Mouse (Mus musculus) frontal cortex, postnatal 10 days (tissue): ENCODE data around the gene Wap.

Experiments used
- DNase-seq, 2 experiments: peaks; one replicate each; pipeline ENCODE4 v3.0.0; 2022; ENCODE audit warnings: low spot score in 2 of 2, mixed read lengths in 1 of 2

The Wap gene

DNA sequence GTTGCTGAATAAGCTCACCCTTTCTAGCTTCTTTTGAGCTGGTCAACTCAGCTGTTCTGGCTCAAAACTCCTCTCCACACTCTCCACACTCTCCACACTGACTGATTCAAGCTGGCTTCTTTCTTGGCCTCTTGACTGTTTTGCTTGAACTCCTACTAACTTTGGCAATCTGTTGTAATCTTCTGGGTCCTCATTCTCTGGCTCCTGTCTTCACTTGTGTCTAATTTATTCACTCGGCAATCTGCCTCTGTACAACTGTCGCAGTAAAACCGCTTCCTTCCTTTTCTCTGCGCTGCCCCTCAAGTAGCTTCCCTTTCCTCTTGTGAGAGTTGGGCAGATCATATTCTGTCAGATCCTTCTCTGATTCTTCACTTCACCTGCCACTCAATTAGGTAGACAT, 10.7 kb downstream of the Wap start:
- DNase-seq, result no peak

DNA sequence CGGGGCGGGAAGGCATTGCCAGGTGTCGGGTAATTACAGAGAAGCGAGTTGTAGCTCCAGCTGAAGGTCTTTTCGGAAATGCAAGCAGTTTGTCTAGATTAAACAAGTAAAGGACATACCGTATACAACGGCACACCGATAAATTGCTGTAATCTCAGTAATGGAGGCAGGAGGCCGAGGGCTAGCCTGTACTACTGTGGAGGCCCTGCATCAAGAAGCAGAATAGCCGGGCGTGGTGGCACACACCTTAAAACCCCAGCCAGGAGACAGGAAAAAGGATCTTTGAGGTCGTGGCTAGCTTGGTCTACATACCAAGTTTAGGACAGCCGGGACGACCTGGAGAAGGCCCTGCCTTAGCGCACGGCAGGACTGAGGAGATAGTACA, 12.1 kb downstream of the Wap start:
- no peak for DNase-seq

DNA sequence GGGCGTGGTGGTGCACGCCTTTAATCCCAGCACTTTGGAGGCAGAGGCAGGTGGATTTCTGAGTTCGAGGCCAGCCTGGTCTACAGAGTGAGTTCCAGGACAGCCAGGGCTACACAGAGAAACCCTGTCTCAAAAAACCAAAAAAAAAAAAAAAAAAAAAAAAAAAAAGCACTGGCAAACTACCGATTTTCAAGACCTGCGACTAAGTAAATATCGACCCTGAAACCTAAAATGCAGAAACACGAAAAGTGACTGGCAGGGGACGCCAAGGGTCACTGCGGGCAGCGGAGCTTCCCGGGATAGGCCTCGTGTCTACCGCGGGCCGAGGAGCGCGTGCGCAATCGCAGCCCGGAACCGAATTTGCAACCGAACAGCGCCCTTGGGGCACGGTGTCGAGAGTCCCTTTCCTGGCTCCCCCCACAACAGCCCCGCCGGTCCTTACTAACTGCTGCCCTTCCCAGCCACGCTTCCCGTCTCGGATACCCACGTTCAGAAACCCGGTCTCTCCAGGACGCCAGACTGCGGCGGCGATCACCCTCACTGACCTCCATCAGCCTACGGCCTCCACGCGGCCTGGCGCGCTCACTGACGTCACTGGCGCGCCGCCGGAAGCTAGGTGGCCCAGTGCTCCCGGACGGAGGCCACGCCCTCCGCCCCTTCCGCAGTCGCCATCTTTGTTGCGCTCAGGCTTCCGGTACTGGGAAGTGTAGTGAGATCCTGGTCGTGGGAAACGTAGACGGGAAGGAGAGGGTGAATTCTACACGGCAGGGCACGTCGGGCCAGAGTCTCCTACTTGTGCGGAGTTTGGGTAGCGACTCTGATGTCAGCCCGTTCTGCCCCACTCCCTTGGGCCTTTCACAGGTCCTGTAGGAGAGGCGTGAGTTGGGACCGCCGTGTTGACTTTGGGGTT, 12.7 kb downstream of the Wap start, which contains the start of gene Tbrg4:
Gene Tbrg4, minus strand, starts transcription at position 590 of the 910 bp plus-strand sequence.
- peak; percentile 90 for DNase-seq

DNA sequence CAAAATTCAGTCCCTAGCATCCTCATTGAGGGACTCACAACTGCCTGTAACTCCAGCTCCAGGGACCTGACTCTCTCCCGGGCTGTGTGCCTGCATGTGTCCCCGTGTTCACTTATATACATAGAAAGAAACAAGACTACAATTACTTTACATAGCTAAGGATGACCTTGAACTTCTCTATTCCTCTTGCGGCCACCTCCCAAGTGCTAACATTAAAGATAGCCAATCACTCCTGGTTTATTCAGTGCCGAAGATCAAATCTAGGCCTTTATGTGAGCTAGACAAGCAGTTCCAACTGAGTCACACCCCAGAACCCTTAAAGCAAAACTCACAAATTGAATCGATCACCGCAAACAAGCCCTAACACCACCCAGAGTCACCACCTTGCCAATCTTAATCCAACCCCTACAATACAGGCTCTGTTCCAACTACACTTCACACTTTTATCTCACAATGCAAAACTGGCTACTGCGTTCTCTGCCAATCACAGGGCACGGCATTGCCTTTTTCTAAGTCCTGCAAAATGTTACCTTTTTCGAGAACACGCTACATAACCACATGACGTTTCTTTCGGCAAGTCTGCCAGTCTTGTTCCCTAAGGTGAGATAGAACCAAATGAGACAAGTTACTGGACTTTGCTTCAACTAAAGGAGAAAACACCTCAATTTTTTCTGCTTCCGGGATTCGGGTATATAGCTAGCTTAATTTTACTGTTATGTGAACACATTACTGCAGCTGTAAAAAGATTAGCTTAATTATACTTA, 13.6 kb downstream of the Wap start:
- DNase-seq, result no peak

- no peak for DNase-seq
These were observed 14.7 kb downstream of the Wap start for GRCm38 (mm10) chr11:6623704-6624103.

GRCm38 (mm10) chr11:6615250-6616205, 22.9 kb downstream of the Wap start:
- DNase-seq, result no peak

DNA sequence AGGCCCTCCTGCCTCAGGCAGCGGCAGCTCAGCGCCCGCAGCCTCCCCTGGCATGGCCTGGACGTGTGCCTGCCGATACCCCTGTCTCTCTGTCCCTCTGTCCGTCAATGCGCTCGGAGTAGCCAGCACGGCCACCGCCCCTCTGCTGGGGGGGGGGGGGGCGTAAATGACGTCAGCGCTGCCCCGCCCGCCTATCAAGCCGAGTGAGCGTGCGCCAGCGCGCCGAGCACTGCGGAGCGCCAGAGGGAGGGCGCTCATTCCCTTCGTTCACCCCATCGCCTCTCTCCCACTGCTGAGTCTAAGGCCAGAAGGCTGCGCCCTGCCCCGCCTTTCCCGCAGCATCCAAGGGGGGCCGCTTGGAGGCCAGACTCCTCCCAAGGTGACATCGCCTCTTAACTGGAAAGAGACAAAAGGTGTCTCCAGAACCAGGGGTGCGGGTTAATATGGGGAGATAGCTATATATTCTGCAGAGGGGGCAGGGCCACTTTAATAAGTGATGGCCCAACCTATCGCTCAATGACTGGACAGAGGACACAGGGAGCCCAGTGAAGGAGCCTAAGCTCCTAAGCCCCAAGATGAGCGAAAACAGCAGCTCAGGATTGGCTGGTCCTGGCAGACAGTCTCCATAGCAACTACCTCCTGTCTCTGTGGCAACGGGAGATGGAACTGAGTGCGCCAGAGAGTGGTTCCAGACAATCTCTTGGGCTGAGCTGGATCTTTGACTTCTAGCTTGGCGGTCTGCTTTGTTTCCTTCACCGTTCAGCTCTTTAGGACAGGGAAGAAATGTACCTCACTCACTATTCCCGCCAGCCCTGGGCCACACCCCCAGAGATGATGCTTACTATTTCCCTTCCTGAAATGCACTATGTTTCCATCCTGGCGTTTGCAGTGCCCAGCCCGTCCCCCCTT, 32.7 kb downstream of the Wap start, which contains the start of gene Nacad:
Gene Nacad, minus strand, starts transcription at position 563 of the 909 bp plus-strand sequence.
- peak; percentile 76 to 79 for DNase-seq

DNA sequence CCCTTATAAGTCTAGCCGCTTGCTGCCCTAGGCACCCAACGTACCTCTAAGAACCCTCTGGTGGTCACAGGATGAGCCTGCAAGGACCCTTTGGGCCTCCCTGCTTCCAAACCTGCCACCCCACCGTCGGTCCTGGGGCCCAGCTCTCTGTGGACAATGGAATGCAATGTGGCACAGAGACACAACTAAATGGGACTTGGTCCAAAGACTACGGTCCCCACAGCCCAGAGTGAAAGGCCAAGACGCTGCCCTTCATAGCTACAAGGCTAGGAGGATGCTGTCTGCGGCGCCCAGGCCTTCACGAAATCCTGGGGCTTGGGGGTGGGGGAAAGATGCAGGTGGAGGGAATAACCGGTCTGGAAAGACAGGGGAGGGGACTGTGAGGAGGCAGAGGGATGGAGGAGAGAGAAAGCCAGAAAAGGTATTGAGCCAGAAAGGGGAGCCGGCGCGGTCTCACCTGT, 33.4 kb downstream of the Wap start:
- no peak for DNase-seq

DNA sequence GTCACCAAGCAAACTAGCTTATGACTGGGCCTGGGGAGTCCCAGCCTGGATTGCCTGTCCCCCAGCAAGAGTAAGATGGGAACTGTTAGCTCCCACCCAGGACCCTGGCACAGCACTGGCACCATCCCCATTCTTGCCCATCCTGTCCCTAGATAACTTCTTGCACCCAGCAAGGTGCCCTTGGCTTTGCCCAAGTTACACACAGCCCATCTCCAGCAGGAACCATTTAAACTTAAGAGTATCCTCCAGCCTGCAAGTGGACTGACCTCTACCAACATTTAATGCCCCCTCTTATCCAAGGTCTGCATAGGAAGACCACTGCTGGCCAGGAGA, 33.9 kb downstream of the Wap start:
- no peak for DNase-seq

- peak; percentile 58 to 77 for DNase-seq
These were observed 34.4 kb downstream of the Wap start for GRCm38 (mm10) chr11:6603887-6604603.

DNA sequence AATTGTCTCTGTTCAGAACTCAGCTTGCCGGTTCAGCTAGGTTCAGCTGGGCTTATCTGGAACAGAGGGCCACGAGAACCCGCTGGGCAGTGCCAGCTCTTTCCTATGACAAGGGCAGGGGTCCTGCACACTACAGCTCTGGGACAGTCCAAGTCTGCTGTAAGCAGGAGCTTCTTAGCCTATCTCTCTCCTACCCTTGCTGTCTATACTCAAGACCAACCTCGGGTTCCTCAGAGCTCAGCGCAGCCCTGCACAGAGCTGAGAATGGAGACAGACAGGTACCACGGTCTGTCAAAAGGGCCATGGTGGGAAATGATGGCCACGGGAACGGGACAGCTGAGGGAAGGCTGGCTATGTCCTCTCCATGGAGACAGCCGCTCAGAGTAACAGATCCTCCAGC, 35.2 kb downstream of the Wap start:
- DNase-seq, result no peak

DNA sequence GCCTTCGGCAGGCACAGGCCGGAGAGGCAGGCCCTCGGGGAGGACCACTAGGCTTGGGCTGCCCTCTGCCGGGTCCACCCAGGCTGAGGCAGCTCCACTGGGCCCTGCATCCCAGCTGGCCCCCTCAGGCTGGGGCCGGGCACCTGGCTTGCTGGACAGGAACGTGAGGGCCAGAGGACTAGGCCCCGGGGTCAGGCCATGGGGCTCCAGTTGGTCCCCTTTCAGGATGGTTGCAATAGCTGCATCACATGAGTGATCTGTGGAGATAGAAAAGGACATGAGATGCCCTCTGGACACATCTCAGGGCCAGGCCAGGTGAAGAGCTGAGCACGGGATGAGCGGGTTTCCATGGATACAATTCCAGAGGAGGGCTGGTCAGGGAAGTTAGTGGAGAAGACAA, 35.8 kb downstream of the Wap start:
- no peak for DNase-seq

DNA sequence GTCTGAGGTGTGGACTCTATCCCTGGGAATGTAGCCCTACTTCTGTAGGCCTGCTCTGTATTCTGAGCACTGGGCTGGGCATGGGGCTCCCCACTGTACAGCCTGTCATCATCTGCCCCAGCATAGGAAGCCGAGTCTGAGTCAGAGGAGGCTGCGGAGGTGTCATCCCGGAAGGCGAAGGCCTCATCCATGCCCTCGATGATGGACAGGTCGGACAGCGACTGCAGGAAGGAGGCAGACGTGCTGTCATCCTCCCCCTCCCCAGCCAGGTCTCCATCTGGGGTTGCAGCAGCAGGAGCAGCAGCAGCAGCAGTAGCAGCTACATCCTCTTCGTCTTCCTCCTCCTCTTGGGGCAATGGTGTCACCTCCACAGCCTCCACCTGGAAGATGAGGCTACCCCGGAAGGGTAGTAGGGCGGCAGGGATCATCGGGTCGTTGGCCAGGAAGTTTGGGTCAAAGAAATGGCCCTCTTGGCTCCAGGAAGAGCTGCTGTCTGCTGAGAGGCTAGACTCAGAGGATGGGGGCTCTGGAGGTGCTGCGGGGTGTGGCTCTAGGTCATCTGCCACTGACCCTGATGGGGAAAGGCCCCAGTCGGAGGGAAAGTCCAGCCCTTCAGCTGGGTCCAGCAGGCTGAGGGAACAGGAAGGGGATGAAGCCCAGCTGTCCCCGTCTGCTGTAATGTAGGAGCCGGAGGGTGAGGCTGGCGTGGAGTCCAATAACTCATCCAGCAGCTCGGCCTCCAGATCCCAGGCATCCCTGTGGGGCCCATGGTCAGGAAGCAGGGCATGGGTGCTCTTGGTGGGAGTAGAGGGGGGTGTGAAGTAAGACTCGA, 36.6 kb downstream of the Wap start:
- DNase-seq, result no peak

DNA sequence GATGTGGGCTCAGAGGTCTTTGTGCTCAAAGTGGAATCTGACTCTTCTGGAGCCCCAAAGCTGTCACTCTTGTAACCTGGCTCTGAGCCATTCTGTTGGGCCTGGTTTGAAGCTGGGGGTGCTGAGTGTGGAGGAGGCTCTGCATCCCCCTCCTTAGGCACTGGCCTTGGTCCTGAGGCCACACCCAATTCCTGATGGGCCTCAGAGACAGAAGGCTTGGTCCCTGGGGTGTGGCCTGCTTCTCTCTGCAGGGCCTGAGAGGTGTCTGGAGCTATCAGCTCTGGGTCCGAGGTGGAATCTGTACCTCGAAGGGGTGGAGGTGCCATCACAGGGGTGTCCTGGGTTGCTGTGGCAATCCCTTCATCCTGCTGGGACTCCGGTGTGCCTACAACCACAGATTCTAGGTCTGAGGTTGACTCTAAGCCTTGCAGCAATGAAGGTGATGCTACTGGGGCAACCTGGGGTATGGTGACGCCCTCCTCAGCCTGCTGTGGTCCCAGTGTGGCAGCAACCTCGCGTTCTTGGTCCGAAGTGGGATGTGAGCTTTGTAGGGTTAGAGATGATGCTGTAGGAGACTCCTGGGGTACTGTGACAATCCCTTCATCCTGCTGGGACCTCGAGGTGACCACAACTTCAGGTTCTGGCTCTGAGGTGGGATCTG, 38.0 kb downstream of the Wap start:
- no peak for DNase-seq

DNA sequence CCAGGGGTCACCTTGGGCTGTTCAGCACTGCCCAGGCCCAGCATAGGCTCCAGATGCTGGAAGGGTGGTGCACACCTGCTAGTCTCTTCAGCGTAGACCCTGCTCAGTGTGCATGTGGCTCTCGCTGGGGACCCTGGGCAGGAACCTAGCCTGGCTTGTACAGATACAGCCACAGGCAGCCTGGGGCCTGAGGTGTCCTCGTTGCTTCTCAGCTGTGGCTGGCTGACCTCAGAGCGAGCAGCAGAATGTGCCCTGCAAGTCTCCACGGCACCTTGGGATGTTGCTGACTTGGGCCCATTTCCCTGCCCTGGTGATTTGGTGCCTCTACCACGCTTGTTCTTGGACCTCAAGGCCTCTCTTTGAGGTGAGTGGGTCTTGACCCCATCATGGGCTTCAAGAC, 38.6 kb downstream of the Wap start:
- DNase-seq, result no peak

GRCm38 (mm10) chr11:6599011-6599681, 39.3 kb downstream of the Wap start:
- no peak for DNase-seq

DNA sequence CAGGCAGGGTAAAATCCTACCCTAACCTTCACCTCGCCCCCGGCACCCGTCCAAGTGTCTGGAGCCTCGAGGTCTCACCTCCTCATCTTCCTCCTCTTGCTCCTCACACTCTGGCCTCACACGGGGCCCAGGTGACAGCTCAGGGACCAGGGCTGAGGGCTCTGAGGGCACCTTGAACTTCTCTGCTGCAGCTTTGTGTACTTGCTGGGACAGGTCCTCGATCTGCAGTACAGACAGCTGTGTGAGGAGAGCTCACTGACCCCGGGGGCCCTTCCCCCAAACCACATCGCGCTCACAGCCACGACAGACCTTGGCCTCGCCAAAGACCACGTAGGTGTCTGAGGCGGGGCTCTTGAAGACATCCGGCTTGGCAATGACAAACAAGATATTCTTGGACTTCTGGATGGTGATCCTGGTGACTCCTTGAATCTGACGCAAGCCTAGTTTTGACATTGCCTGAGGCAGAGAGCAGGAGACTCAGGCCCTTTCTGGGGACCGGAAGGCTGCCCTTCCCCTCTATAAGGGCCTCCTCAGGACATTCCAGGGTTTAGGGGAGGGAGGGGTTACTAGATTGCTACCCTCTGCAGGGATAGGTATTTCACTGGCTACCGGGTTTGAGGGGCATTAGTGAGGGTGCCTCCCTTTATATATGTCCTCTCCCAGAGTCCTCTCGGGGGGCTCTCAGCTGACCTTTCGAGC, 40.1 kb downstream of the Wap start:
- DNase-seq, result no peak
